Mouse (Mus musculus): ENCODE results near the gene Cdc40. TPM values are rescaled to one million over a fixed set of nuclear protein-coding genes. Genes with fewer than 3 reads are reported as not detected.

The Cdc40 gene
- polyA plus RNA-seq, 1 experiment, result 20.6 TPM

- Histone ChIP-seq H3K27ac (ENCODE audit: insufficient read depth, low read length) (peak overlapping the region; percentile 48; the same call in 1 of the 2 replicates), H3K27me3 (ENCODE audit: control insufficient read depth, insufficient read depth, low read length) (no peaks in the 10 kb centered on the region), H3K4me3 (replicated peaks; ENCODE audit: insufficient read depth, low read depth, low read length) (no peak overlapping the region), H3K4me1 (ENCODE audit: control insufficient read depth, insufficient read depth, low read length) (peaks cover 14% of the 10 kb centered on the region)
- peak; percentile 84 to 88 for DNase-seq
- WGBS, result 5% methylated on average over 8 of the region's 8 CpGs
- TF ChIP-seq POLR2A (IDR thresholded peaks at IDR 0.05; ENCODE audit: borderline replicate concordance, insufficient read depth, low read length) (no peak), CTCF (IDR thresholded peaks at IDR 0.05; ENCODE audit: borderline replicate concordance, insufficient read depth, low read depth, low read length) (no peak)
Measured at GRCm38 (mm10) chr10:40857599-40857998, 25.5 kb downstream of the Cdc40 start.

DNA sequence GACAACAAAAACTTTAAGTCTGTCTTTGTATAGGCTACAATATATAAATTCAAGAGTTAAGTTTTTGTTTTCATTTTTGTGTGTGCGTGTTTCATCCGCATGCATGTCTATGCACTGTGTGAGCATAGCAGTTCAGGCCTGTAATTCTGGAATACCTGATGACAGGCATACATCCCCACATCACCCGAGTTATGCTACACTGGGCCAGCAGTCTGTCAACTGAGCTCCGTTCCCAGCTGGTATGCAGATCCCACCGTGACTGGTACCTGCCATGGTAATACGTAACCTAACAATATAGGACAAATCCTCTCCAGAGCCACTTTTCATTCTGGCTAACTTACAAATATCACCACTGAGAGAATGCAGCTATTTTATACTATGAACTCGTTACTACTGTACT is 26.4 kb downstream of the Cdc40 start:
- H3K27ac ChIP-seq (ENCODE audit: insufficient read depth, low read length), result peak overlapping the region; percentile 60; the same call in 1 of the 2 replicates
- H3K4me1 ChIP-seq (ENCODE audit: control insufficient read depth, insufficient read depth, low read length), result peaks cover 14% of the 10 kb centered on the region
- no peaks in the 10 kb centered on the region for H3K27me3 ChIP-seq (ENCODE audit: control insufficient read depth, insufficient read depth, low read length)
- peak overlapping the region; percentile 58 for H3K4me3 ChIP-seq (replicated peaks; ENCODE audit: insufficient read depth, low read depth, low read length)
- no peak for TF ChIP-seq CTCF (IDR thresholded peaks at IDR 0.05; ENCODE audit: borderline replicate concordance, insufficient read depth, low read depth, low read length)
- TF ChIP-seq POLR2A (IDR thresholded peaks at IDR 0.05; ENCODE audit: borderline replicate concordance, insufficient read depth, low read length), result no peak
- DNase-seq, result peak; percentile 29 to 36
- 38% methylated on average over 7 of the region's 7 CpGs for WGBS

DNA sequence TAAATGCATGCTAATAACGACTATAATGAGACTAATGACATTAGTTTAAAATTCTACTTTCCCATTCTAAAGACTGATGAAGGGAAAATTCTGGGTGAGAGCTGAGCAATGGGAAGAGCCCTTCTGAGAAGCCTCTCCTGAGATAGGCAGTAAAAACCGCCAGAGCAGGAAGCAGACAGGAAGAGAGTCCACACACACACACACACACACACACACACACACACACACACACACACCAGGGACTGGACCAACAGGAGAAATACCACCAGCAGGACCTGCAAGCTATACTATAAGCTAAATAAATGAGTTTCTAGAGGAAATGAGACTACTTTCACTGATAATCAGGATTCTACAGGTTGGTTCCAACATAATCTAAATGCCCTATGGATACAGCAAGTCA is 27.5 kb downstream of the Cdc40 start:
- WGBS, result 64% methylated on average over 2 of the region's 2 CpGs
- Histone ChIP-seq H3K27ac (ENCODE audit: insufficient read depth, low read length) (no peak overlapping the region), H3K4me1 (ENCODE audit: control insufficient read depth, insufficient read depth, low read length) (peaks cover 14% of the 10 kb centered on the region), H3K4me3 (replicated peaks; ENCODE audit: insufficient read depth, low read depth, low read length) (no peak overlapping the region), H3K27me3 (ENCODE audit: control insufficient read depth, insufficient read depth, low read length) (no peaks in the 10 kb centered on the region)
- DNase-seq, result no peak
- TF ChIP-seq POLR2A (IDR thresholded peaks at IDR 0.05; ENCODE audit: borderline replicate concordance, insufficient read depth, low read length), result no peak
- TF ChIP-seq CTCF (IDR thresholded peaks at IDR 0.05; ENCODE audit: borderline replicate concordance, insufficient read depth, low read depth, low read length), result no peak

- Histone ChIP-seq H3K4me1 (ENCODE audit: control insufficient read depth, insufficient read depth, low read length) (peaks cover 37% of the 10 kb centered on the region), H3K27ac (ENCODE audit: insufficient read depth, low read length) (no peak overlapping the region), H3K4me3 (replicated peaks; ENCODE audit: insufficient read depth, low read depth, low read length) (no peak overlapping the region), H3K27me3 (ENCODE audit: control insufficient read depth, insufficient read depth, low read length) (no peaks in the 10 kb centered on the region)
- no peak for DNase-seq
- no peak for TF ChIP-seq CTCF (IDR thresholded peaks at IDR 0.05; ENCODE audit: borderline replicate concordance, insufficient read depth, low read depth, low read length)
- no peak for TF ChIP-seq POLR2A (IDR thresholded peaks at IDR 0.05; ENCODE audit: borderline replicate concordance, insufficient read depth, low read length)
Measured at GRCm38 (mm10) chr10:40851138-40851537, 32.0 kb downstream of the Cdc40 start.

DNA sequence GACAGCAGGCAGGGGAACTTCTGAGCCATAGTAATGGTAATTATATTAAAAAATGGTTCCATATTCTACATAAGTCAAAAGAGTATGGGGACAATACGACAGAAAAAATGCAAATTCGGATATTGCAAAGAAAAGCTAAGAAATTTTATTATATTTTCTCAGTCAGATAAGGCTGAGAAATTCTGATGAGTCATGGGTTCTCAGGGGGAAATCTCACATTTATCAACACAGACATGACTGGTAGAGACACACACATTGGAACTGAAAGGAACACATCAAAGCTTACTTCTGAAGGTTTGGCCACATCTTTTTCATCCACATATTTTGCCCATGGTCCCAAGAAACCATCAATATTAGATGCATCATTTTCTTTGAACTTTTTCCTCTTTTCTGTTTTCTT is 32.5 kb downstream of the Cdc40 start:
- H3K4me1 ChIP-seq (ENCODE audit: control insufficient read depth, insufficient read depth, low read length), result peaks cover 38% of the 10 kb centered on the region
- H3K27ac ChIP-seq (ENCODE audit: insufficient read depth, low read length), result no peak overlapping the region
- TF ChIP-seq CTCF (IDR thresholded peaks at IDR 0.05; ENCODE audit: borderline replicate concordance, insufficient read depth, low read depth, low read length) (no peak), POLR2A (IDR thresholded peaks at IDR 0.05; ENCODE audit: borderline replicate concordance, insufficient read depth, low read length) (no peak)
- H3K4me3 ChIP-seq (replicated peaks; ENCODE audit: insufficient read depth, low read depth, low read length), result no peak overlapping the region
- 91% methylated on average over 2 of the region's 2 CpGs for WGBS
- DNase-seq, result no peak
- H3K27me3 ChIP-seq (ENCODE audit: control insufficient read depth, insufficient read depth, low read length), result no peaks in the 10 kb centered on the region

DNA sequence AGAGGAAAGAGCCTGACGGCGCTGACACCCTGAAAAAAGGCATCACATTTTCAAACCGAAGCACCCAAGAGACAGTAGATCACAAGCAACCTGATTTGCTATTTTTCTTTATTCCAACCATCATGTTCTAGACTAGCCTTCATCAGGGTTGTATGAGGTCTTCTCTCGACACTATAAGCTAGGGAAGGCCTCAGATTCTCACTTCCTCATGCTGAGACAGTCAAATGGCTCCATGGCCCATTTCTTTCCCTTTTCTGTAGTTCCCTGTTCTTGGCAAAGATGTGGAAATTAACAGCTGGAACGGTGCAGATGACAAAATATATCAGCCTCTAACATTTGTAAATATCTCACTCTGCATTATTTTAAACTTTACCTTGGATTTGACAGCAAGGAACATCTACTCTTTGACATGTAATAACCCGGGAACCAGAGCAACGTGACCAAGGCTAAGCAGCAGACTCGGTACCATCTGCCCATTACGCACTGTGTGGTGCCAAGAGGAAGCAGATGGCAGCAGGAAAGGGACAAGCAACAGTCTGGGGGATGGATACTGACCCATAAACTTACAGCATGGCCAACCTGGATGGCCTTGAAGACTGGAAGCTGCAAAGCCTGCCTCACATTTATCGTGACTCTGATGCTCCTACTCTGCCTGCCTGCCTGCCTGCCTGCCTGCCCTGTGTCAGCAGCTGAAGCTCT is 35.8 kb downstream of the Cdc40 start:
- peak; percentile 86 to 94 for DNase-seq
- H3K27ac ChIP-seq (ENCODE audit: insufficient read depth, low read length), result peak overlapping the region; percentile 98
- 25% methylated on average over 10 of the region's 10 CpGs for WGBS
- H3K4me1 ChIP-seq (ENCODE audit: control insufficient read depth, insufficient read depth, low read length), result peaks cover 33% of the 10 kb centered on the region
- H3K27me3 ChIP-seq (ENCODE audit: control insufficient read depth, insufficient read depth, low read length), result no peaks in the 10 kb centered on the region
- H3K4me3 ChIP-seq (replicated peaks; ENCODE audit: insufficient read depth, low read depth, low read length), result no peak overlapping the region
- 0 out of 2 replicates have a peak, but pooled peaks have one; percentile 27 for TF ChIP-seq POLR2A (IDR thresholded peaks at IDR 0.05; ENCODE audit: borderline replicate concordance, insufficient read depth, low read length)
- TF ChIP-seq CTCF (IDR thresholded peaks at IDR 0.05; ENCODE audit: borderline replicate concordance, insufficient read depth, low read depth, low read length), result no peak

- Histone ChIP-seq H3K27me3 (ENCODE audit: control insufficient read depth, insufficient read depth, low read length) (no peaks in the 10 kb centered on the region), H3K27ac (ENCODE audit: insufficient read depth, low read length) (peak overlapping the region; percentile 12), H3K4me1 (ENCODE audit: control insufficient read depth, insufficient read depth, low read length) (peaks cover 34% of the 10 kb centered on the region), H3K4me3 (replicated peaks; ENCODE audit: insufficient read depth, low read depth, low read length) (no peak overlapping the region)
- DNase-seq, result peak; percentile 61 to 73
- 16% methylated on average over 6 of the region's 6 CpGs for WGBS
- TF ChIP-seq CTCF (IDR thresholded peaks at IDR 0.05; ENCODE audit: borderline replicate concordance, insufficient read depth, low read depth, low read length), result no peak
- no peak for TF ChIP-seq POLR2A (IDR thresholded peaks at IDR 0.05; ENCODE audit: borderline replicate concordance, insufficient read depth, low read length)
Measured at GRCm38 (mm10) chr10:40845626-40846025, 37.5 kb downstream of the Cdc40 start.

DNA sequence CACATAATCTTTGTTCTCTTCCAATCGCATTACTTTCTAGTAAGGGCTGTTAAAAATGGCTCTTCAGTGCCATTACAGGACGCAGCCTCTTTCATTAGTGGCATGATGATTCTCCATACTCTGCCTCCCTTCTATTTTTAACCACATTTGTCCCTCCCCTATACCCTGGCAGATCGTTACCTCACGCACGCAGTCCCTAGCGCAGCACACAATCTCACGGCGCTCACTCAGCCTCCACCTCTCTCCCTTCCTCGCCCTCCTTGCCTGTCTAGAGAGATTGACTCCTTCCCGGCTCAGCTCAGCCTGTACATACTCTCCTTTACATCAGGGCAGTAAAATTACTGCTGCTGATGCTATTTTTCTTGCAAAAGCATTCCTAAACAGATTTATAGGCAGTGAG is 38.6 kb downstream of the Cdc40 start:
- no peaks in the 10 kb centered on the region for H3K27me3 ChIP-seq (ENCODE audit: control insufficient read depth, insufficient read depth, low read length)
- H3K27ac ChIP-seq (ENCODE audit: insufficient read depth, low read length), result 0 out of 2 replicates have a peak overlapping the region, but pooled peaks have one; percentile 40
- TF ChIP-seq POLR2A (IDR thresholded peaks at IDR 0.05; ENCODE audit: borderline replicate concordance, insufficient read depth, low read length) (no peak), CTCF (IDR thresholded peaks at IDR 0.05; ENCODE audit: borderline replicate concordance, insufficient read depth, low read depth, low read length) (no peak)
- peaks cover 32% of the 10 kb centered on the region for H3K4me1 ChIP-seq (ENCODE audit: control insufficient read depth, insufficient read depth, low read length)
- DNase-seq, result no peak
- 80% methylated on average over 10 of the region's 10 CpGs for WGBS
- H3K4me3 ChIP-seq (replicated peaks; ENCODE audit: insufficient read depth, low read depth, low read length), result no peak overlapping the region

Data from cerebellum, adult 2 months (tissue).